In the genomic region with DNA sequence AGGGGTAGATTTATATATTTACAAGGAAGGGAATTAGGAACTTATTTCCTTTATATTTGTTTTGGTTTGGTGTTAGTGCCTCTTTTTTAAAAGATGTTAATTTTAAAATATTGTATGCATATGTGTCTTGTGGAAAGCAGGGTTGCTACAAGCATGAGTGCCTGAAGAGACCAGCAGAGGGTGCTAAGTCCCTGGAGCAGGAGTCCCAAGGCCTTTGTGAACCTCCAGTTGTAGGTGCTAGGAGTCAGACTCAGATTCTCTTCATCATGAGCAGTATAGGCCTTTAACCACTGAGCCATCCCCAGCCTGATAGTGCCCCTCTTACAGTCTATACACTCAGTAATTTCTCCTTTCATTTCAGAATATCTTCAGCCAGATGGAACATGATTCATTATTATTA, we compare ENCODE assay signal across 9 mouse cellular contexts.
DNase-seq lines count a peak whose midpoint lies in the region; ATAC-seq and TF ChIP-seq lines count a peak whose summit lies in the region.
"Had no signal": no experiment of that assay in that cellular context is flagged by ENCODE, and none has a peak within 500 bp of the region (broad histone marks: within the 10 kb centered on the region; RNA-seq: fewer than 3 reads in every experiment).

No protein-coding gene starts in this region.

- H3K9me3 ChIP-seq in forebrain, postnatal 0 days (ENCODE audit: low read length): no peaks in the 10 kb centered on the region
- H3K9me3 ChIP-seq in forebrain, embryonic 16.5 days (ENCODE audit: control insufficient read depth, low read length): no peaks in the 10 kb centered on the region
- no peaks in the 10 kb centered on the region for H3K9me3 ChIP-seq in midbrain, embryonic 11.5 days (ENCODE audit: control insufficient read depth, low read length)
- H3K9me3 ChIP-seq in midbrain, embryonic 15.5 days: no peaks in the 10 kb centered on the region
- H3K9me3 ChIP-seq: megakaryocyte, embryonic 14.5 days had no signal

- ATAC-seq in forebrain, postnatal 0 days: no peak
- no peak for ATAC-seq in forebrain, embryonic 16.5 days
- peak; percentile 64; the same call in 1 of the 2 replicates for ATAC-seq in midbrain, embryonic 11.5 days (ENCODE audit: low FRiP score)
- ATAC-seq in midbrain, embryonic 15.5 days (replicated peaks): no peak

- no peak overlapping the region for H3K27ac ChIP-seq in forebrain, postnatal 0 days (ENCODE audit: low read depth, low read length)
- no peak overlapping the region for H3K27ac ChIP-seq in forebrain, embryonic 16.5 days (ENCODE audit: low read length)
- no peak overlapping the region for H3K27ac ChIP-seq in midbrain, embryonic 11.5 days (ENCODE audit: low read depth, low read length)
- H3K27ac ChIP-seq in midbrain, embryonic 15.5 days: no peak overlapping the region

- no peaks in the 10 kb centered on the region for H3K4me1 ChIP-seq in forebrain, postnatal 0 days (ENCODE audit: insufficient read depth)
- H3K4me1 ChIP-seq in forebrain, embryonic 16.5 days (replicated peaks; ENCODE audit: control insufficient read depth, insufficient read depth, low read length): no peaks in the 10 kb centered on the region
- no peaks in the 10 kb centered on the region for H3K4me1 ChIP-seq in midbrain, embryonic 11.5 days (ENCODE audit: control insufficient read depth, insufficient read depth, low read length)
- no peaks in the 10 kb centered on the region for H3K4me1 ChIP-seq in midbrain, embryonic 15.5 days
- H3K4me1 ChIP-seq: megakaryocyte, embryonic 14.5 days had no signal

- H3K27me3 ChIP-seq in forebrain, postnatal 0 days (ENCODE audit: insufficient read depth, low read length): no peaks in the 10 kb centered on the region
- H3K27me3 ChIP-seq in forebrain, embryonic 16.5 days (replicated peaks; ENCODE audit: control insufficient read depth, insufficient read depth, low read length): no peaks in the 10 kb centered on the region
- no peaks in the 10 kb centered on the region for H3K27me3 ChIP-seq in midbrain, embryonic 11.5 days (ENCODE audit: control insufficient read depth, insufficient read depth, low read length)
- H3K27me3 ChIP-seq in midbrain, embryonic 15.5 days (replicated peaks): no peaks in the 10 kb centered on the region
- H3K27me3 ChIP-seq: megakaryocyte, embryonic 14.5 days had no signal

- no peak for DNase-seq in forebrain, postnatal 0 days
- DNase-seq in midbrain, embryonic 11.5 days (ENCODE audit: low spot score, missing footprints): no peak
- peak; percentile 51 for DNase-seq in adipocyte (ENCODE audit: low spot score)
- peak; percentile 3 for DNase-seq in layer of hippocampus, adult 9-11 months
- DNase-seq in c-Kit-positive CD71-positive TER-119-positive erythroid progenitor cells, embryonic 14.5 days (ENCODE audit: low spot score): no peak
- DNase-seq in T-cell, adult 2 months (ENCODE audit: low spot score): no peak

- no peaks in the 10 kb centered on the region for H3K36me3 ChIP-seq in forebrain, postnatal 0 days (ENCODE audit: insufficient read depth)
- no peaks in the 10 kb centered on the region for H3K36me3 ChIP-seq in forebrain, embryonic 16.5 days (ENCODE audit: control insufficient read depth, insufficient read depth)
- no peaks in the 10 kb centered on the region for H3K36me3 ChIP-seq in midbrain, embryonic 11.5 days (ENCODE audit: control insufficient read depth, insufficient read depth, low read length)
- no peaks in the 10 kb centered on the region for H3K36me3 ChIP-seq in midbrain, embryonic 15.5 days (replicated peaks)

- no peak overlapping the region for H3K4me3 ChIP-seq in forebrain, postnatal 0 days (ENCODE audit: low read depth, low read length)
- no peak overlapping the region for H3K4me3 ChIP-seq in forebrain, embryonic 16.5 days (replicated peaks; ENCODE audit: low read length)
- no peak overlapping the region for H3K4me3 ChIP-seq in midbrain, embryonic 11.5 days (ENCODE audit: low read depth, low read length)
- H3K4me3 ChIP-seq in midbrain, embryonic 15.5 days: no peak overlapping the region
- H3K4me3 ChIP-seq: megakaryocyte, embryonic 14.5 days had no signal

- H3K4me2 ChIP-seq in forebrain, postnatal 0 days (ENCODE audit: low read depth): no peak overlapping the region
- no peak overlapping the region for H3K4me2 ChIP-seq in forebrain, embryonic 16.5 days (ENCODE audit: low read length)
- H3K4me2 ChIP-seq in midbrain, embryonic 11.5 days: no peak overlapping the region
- H3K4me2 ChIP-seq in midbrain, embryonic 15.5 days: no peak overlapping the region

- peak; percentile 40 for TF ChIP-seq CTCF in forebrain, postnatal 0 days (IDR thresholded peaks at IDR 0.05; ENCODE audit: low read depth)

- no peak overlapping the region for H3K9ac ChIP-seq in forebrain, postnatal 0 days
- no peak overlapping the region for H3K9ac ChIP-seq in forebrain, embryonic 16.5 days (replicated peaks; ENCODE audit: low read depth, low read length)
- H3K9ac ChIP-seq in midbrain, embryonic 11.5 days (ENCODE audit: low read length): no peak overlapping the region
- H3K9ac ChIP-seq in midbrain, embryonic 15.5 days: no peak overlapping the region

Comparison
In these comparisons a context has a peak if more than half of its experiments do, and no peak if none do; other contexts are left out.
1. DNase-seq: peak in adipocyte (single experiment) and layer of hippocampus, adult 9-11 months (single experiment); none in forebrain, postnatal 0 days (single experiment), midbrain, embryonic 11.5 days (single experiment), c-Kit-positive CD71-positive TER-119-positive erythroid progenitor cells, embryonic 14.5 days (single experiment) and T-cell, adult 2 months (single experiment).